Mouse (Mus musculus): ENCODE results near the gene Micu2. TPM values are rescaled to one million over a fixed set of nuclear protein-coding genes. Genes with fewer than 3 reads are reported as not detected.

Micu2 gene
- polyA plus RNA-seq, 1 experiment from 2014 or later, result 74.1 TPM

DNA sequence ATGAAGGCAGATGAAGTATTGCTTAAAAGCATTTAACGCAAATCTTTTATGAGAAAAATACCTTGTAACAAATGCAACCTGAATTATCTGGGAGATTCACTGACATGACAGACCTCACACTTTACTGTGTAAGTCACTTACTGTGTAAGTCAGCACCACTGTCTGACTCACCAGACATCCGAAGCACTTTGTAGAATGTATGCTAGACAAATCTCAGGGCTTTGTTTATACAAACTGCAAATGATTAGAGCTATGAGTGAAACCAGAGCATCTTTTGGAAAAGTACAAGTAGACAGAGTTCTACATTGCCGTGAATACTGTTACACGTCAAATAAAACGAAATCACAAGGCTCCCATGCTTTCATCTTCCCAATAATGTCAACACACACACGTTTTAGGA lies 23.4 kb downstream of the Micu2 start:
- no peak overlapping the region for H3K4me2 ChIP-seq (ENCODE audit: low read depth, low read length)
- no peaks in the 10 kb centered on the region for H3K4me1 ChIP-seq (replicated peaks; ENCODE audit: control insufficient read depth, insufficient read depth, low read length)
- H3K9ac ChIP-seq (ENCODE audit: low read length), result no peak overlapping the region
- no peak overlapping the region for H3K27ac ChIP-seq (ENCODE audit: low read length)
- no peaks in the 10 kb centered on the region for H3K27me3 ChIP-seq (ENCODE audit: control insufficient read depth, insufficient read depth, low read depth, low read length)
- H3K4me3 ChIP-seq (ENCODE audit: low read length), result no peak overlapping the region
- H3K36me3 ChIP-seq (ENCODE audit: control insufficient read depth, insufficient read depth, low read length), result no peaks in the 10 kb centered on the region
- 29% methylated on average over 6 of the region's 6 CpGs for WGBS
- no peaks in the 10 kb centered on the region for H3K9me3 ChIP-seq (ENCODE audit: control insufficient read depth, low read length)
- no peak for ATAC-seq (ENCODE audit: low read depth)

DNA sequence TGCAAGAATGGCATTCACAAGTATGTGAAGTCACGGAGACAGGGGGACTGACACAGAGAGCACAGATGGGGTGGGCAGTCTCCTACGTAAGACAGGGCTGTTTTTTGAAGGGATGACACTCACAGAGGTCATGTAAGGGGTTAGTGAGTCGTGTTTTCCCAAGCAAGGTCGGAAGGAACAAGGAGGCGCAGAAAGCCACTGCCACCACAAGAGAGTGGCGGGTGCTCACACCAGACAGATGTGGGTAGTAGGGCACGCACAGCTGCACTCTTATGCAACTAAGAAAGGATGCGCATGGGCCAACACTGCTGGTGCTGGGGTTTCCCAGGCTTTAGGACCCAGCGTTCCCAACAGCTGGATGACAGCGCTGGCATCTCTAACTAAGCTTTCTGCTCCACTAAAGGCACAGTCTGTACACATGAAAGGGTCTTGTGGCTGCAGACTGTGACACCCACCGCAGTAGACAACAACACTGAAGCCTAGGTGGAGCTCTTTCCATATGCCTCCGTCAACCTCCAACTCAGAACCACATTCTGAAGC lies 27.0 kb downstream of the Micu2 start:
- ATAC-seq (ENCODE audit: low read depth), result no peak
- WGBS, result 70% methylated on average over 12 of the region's 12 CpGs
- no peak overlapping the region for H3K27ac ChIP-seq (ENCODE audit: low read length)

DNA sequence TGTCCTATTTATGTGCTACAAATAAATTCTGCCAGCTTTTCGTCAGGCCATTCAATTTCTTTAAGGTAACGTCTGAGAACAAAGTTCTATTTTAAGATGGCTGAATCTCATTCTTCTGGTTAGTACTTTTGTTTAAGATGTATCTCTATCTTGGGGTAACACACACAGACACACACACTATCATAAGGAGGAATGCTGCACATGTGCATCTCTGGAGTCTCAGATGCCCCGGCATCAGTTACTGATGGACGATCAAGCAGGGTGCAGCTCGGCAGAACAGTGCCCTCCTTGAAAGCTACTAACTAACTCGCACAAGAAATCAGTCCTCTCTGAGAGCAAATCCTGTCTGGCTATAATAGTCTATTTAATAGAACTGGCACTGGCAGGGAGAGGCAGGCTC lies 30.2 kb downstream of the Micu2 start:
- no peaks in the 10 kb centered on the region for H3K27me3 ChIP-seq (ENCODE audit: control insufficient read depth, insufficient read depth, low read depth, low read length)
- no peak overlapping the region for H3K9ac ChIP-seq (ENCODE audit: low read length)
- no peaks in the 10 kb centered on the region for H3K4me1 ChIP-seq (replicated peaks; ENCODE audit: control insufficient read depth, insufficient read depth, low read length)
- H3K9me3 ChIP-seq (ENCODE audit: control insufficient read depth, low read length), result no peaks in the 10 kb centered on the region
- no peak for ATAC-seq (ENCODE audit: low read depth)
- no peak overlapping the region for H3K4me3 ChIP-seq (ENCODE audit: low read length)
- 65% methylated on average over 6 of the region's 6 CpGs for WGBS
- H3K27ac ChIP-seq (ENCODE audit: low read length), result no peak overlapping the region
- peaks cover 5% of the 10 kb centered on the region; the same call in 1 of the 2 replicates for H3K36me3 ChIP-seq (ENCODE audit: control insufficient read depth, insufficient read depth, low read length)
- no peak overlapping the region for H3K4me2 ChIP-seq (ENCODE audit: low read depth, low read length)

More for the DNA sequence above, 27.0 kb downstream of the Micu2 start:
- H3K4me3 ChIP-seq (ENCODE audit: low read length), result no peak overlapping the region
- H3K36me3 ChIP-seq (ENCODE audit: control insufficient read depth, insufficient read depth, low read length), result peaks cover 5% of the 10 kb centered on the region; the same call in 1 of the 2 replicates
- H3K27me3 ChIP-seq (ENCODE audit: control insufficient read depth, insufficient read depth, low read depth, low read length), result no peaks in the 10 kb centered on the region
- H3K9ac ChIP-seq (ENCODE audit: low read length), result no peak overlapping the region
- H3K4me2 ChIP-seq (ENCODE audit: low read depth, low read length), result no peak overlapping the region
- H3K9me3 ChIP-seq (ENCODE audit: control insufficient read depth, low read length), result no peaks in the 10 kb centered on the region
- H3K4me1 ChIP-seq (replicated peaks; ENCODE audit: control insufficient read depth, insufficient read depth, low read length), result no peaks in the 10 kb centered on the region

DNA sequence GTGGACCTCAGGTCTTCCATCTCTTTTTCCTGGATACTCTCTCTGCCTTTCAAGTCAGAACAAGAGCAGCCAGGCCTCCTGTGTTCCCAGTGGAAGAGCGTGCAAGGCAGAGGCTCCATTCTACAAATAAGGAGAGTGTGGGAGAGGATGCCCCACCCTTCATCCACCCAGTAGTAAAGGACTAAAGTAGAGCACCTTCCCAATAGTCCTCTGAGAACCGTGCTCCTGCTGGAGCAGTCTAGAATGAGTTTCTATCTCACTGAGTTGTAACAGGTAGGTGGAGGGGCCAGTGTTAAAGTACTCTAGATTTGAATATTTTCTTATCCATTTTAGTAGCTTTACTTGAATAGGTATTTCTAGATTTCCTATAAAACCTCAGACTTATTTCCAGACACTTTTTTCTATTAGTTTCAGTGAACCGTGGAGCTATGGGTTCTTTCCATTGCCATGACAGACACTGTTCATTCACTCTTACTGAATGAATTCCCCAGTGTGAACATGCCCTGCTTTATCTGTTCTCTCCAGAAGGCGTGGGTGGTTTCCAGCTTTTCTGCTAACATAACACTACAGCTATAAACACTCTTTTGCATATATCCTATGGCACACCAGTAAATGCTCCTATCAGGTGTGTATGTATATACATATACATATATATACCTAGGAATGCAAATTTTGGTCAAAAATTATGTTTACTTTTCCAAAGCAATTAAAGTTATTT lies 31.8 kb downstream of the Micu2 start:
- H3K36me3 ChIP-seq (ENCODE audit: control insufficient read depth, insufficient read depth, low read length), result peaks cover 5% of the 10 kb centered on the region; the same call in 1 of the 2 replicates
- no peaks in the 10 kb centered on the region for H3K9me3 ChIP-seq (ENCODE audit: control insufficient read depth, low read length)
- H3K27me3 ChIP-seq (ENCODE audit: control insufficient read depth, insufficient read depth, low read depth, low read length), result no peaks in the 10 kb centered on the region
- H3K27ac ChIP-seq (ENCODE audit: low read length), result no peak overlapping the region
- no peak for ATAC-seq (ENCODE audit: low read depth)
- no peaks in the 10 kb centered on the region for H3K4me1 ChIP-seq (replicated peaks; ENCODE audit: control insufficient read depth, insufficient read depth, low read length)
- 83% methylated on average over 4 of the region's 4 CpGs for WGBS
- no peak overlapping the region for H3K9ac ChIP-seq (ENCODE audit: low read length)
- H3K4me2 ChIP-seq (ENCODE audit: low read depth, low read length), result no peak overlapping the region
- H3K4me3 ChIP-seq (ENCODE audit: low read length), result no peak overlapping the region

DNA sequence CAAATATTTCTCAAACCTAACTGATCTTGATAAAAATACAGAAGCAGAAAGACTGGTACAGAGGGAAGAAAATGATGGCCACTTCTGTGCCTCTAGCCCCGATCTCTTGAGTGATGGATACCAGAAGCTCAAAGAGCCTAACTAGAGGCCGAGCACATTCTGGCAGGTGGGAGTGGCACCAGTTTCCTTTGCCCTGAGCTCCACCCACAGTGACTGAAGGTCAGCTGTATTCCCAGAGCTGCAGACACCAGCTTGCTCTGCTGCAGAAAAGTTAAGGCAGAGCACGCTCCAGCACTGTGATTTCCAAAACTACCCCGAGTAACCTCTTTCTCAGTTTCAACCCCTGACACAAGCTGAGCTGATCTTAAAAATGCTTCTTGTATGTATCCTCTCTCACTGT lies 37.2 kb downstream of the Micu2 start:
- no peak overlapping the region for H3K4me2 ChIP-seq (ENCODE audit: low read depth, low read length)
- no peak overlapping the region for H3K9ac ChIP-seq (ENCODE audit: low read length)
- H3K4me3 ChIP-seq (ENCODE audit: low read length), result no peak overlapping the region
- WGBS, result 62% methylated on average over 4 of the region's 4 CpGs
- no peaks in the 10 kb centered on the region for H3K27me3 ChIP-seq (ENCODE audit: control insufficient read depth, insufficient read depth, low read depth, low read length)
- no peak for ATAC-seq (ENCODE audit: low read depth)
- H3K4me1 ChIP-seq (replicated peaks; ENCODE audit: control insufficient read depth, insufficient read depth, low read length), result no peaks in the 10 kb centered on the region
- H3K36me3 ChIP-seq (ENCODE audit: control insufficient read depth, insufficient read depth, low read length), result 0 out of 2 replicates have a peak, but pooled peaks cover 2% of the 10 kb centered on the region
- H3K27ac ChIP-seq (ENCODE audit: low read length), result no peak overlapping the region
- no peaks in the 10 kb centered on the region for H3K9me3 ChIP-seq (ENCODE audit: control insufficient read depth, low read length)

DNA sequence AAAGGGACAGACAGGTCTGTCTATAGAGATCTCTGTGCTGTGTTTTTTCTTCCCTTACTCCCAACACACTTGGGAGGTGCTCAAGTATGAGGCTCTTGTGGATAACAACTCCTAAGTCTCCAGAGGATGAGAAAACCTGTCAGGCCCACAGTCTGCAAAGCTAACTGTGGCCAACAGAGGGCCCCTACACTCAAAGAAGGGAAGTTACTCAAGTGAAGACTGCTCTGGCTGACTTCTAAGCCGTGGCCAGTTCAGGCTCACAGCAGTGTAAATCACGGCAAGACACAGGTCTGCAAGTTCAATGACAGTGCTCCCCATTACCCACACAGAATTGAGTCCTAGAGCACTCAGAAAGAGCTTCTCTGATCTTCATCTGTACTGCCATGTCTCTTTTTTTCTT lies 48.0 kb downstream of the Micu2 start:
- Histone ChIP-seq H3K36me3 (ENCODE audit: control insufficient read depth, insufficient read depth, low read length) (no peaks in the 10 kb centered on the region; the same call in 1 of the 2 replicates), H3K4me1 (replicated peaks; ENCODE audit: control insufficient read depth, insufficient read depth, low read length) (no peaks in the 10 kb centered on the region), H3K4me2 (ENCODE audit: low read depth, low read length) (no peak overlapping the region), H3K27me3 (ENCODE audit: control insufficient read depth, insufficient read depth, low read depth, low read length) (no peaks in the 10 kb centered on the region), H3K9me3 (ENCODE audit: control insufficient read depth, low read length) (no peaks in the 10 kb centered on the region), H3K9ac (ENCODE audit: low read length) (no peak overlapping the region), H3K27ac (ENCODE audit: low read length) (no peak overlapping the region), H3K4me3 (ENCODE audit: low read length) (no peak overlapping the region)
- WGBS, result 29% methylated on average over 2 of the region's 2 CpGs
- ATAC-seq (ENCODE audit: low read depth), result no peak

DNA sequence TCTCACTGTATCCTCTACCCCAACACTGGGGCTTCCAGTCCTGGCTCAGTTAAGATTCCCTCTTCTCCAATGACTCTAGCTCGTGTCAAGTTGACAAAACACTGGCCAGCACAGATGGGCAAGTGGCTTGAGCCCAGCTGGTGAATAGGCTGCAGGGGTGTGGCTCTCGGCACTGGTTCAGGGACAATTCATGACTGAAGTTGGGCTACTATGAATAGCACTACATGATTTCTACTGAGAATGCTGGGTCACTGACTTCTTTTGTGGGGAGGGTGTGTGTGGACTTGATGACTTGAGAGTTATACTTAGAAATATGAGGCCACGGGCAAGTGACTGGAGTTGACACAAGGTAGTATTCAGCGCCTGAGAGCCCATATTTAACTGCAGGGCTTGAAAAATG lies 53.2 kb downstream of the Micu2 start:
- no peak overlapping the region for H3K4me3 ChIP-seq (ENCODE audit: low read length)
- H3K27ac ChIP-seq (ENCODE audit: low read length), result no peak overlapping the region
- H3K36me3 ChIP-seq (ENCODE audit: control insufficient read depth, insufficient read depth, low read length), result peaks cover 5% of the 10 kb centered on the region; the same call in 1 of the 2 replicates
- WGBS, result 73% methylated on average over 4 of the region's 4 CpGs
- no peak for ATAC-seq (ENCODE audit: low read depth)
- H3K27me3 ChIP-seq (ENCODE audit: control insufficient read depth, insufficient read depth, low read depth, low read length), result no peaks in the 10 kb centered on the region
- no peaks in the 10 kb centered on the region for H3K4me1 ChIP-seq (replicated peaks; ENCODE audit: control insufficient read depth, insufficient read depth, low read length)
- no peak overlapping the region for H3K4me2 ChIP-seq (ENCODE audit: low read depth, low read length)
- no peak overlapping the region for H3K9ac ChIP-seq (ENCODE audit: low read length)
- no peaks in the 10 kb centered on the region for H3K9me3 ChIP-seq (ENCODE audit: control insufficient read depth, low read length)

DNA sequence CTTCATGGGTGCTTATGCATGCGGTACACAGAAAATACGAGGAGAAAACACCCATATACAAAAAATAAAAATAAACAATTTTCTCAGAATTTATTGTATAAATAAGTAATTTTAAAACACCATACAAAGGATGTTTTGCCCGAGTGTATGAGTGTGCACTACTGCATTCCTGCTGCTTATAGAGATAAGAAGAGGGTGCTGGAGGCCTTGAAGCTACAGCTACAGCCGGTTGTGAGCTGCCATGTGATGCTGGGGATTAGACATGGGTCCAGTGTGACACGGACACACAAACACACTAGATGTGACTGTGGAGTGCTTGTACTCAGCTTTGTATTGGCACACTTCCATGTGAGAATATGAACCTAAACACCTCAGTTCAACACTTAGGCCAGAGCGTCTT lies 61.8 kb downstream of the Micu2 start:
- 73% methylated on average over 6 of the region's 6 CpGs for WGBS

DNA sequence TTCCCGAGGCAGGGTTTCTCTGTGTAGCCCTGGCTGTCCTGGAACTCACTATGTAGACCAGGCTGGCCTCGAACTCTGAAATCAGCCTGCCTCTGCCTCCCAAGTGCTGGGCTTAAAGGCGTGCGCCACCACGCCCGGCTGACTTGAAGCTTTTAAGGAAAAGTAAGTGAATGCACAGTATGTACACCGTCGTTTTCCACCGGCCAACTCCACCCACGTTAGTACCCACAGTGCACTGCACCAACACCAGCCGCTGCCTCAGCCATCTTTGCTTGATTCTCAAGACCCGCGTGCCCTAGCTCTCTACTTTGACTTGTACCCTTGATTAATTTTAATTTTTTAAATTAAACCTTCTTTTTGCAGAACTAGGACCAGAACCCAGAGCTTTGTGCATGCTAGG lies 64.4 kb downstream of the Micu2 start:
- 94% methylated on average over 13 of the region's 13 CpGs for WGBS
- no peaks in the 10 kb centered on the region for H3K27me3 ChIP-seq (ENCODE audit: control insufficient read depth, insufficient read depth, low read depth, low read length)
- H3K36me3 ChIP-seq (ENCODE audit: control insufficient read depth, insufficient read depth, low read length), result peaks cover 9% of the 10 kb centered on the region
- H3K9me3 ChIP-seq (ENCODE audit: control insufficient read depth, low read length), result no peaks in the 10 kb centered on the region
- H3K4me2 ChIP-seq (ENCODE audit: low read depth, low read length), result no peak overlapping the region
- H3K27ac ChIP-seq (ENCODE audit: low read length), result no peak overlapping the region
- no peak for ATAC-seq (ENCODE audit: low read depth)
- no peaks in the 10 kb centered on the region for H3K4me1 ChIP-seq (replicated peaks; ENCODE audit: control insufficient read depth, insufficient read depth, low read length)
- no peak overlapping the region for H3K4me3 ChIP-seq (ENCODE audit: low read length)
- H3K9ac ChIP-seq (ENCODE audit: low read length), result no peak overlapping the region

More for the DNA sequence above, 61.8 kb downstream of the Micu2 start:
- no peak overlapping the region for H3K27ac ChIP-seq (ENCODE audit: low read length)
- H3K4me3 ChIP-seq (ENCODE audit: low read length), result no peak overlapping the region
- no peaks in the 10 kb centered on the region for H3K9me3 ChIP-seq (ENCODE audit: control insufficient read depth, low read length)
- no peak overlapping the region for H3K4me2 ChIP-seq (ENCODE audit: low read depth, low read length)
- H3K4me1 ChIP-seq (replicated peaks; ENCODE audit: control insufficient read depth, insufficient read depth, low read length), result no peaks in the 10 kb centered on the region
- no peak for ATAC-seq (ENCODE audit: low read depth)
- no peak overlapping the region for H3K9ac ChIP-seq (ENCODE audit: low read length)
- H3K36me3 ChIP-seq (ENCODE audit: control insufficient read depth, insufficient read depth, low read length), result peaks cover 6% of the 10 kb centered on the region
- H3K27me3 ChIP-seq (ENCODE audit: control insufficient read depth, insufficient read depth, low read depth, low read length), result no peaks in the 10 kb centered on the region
